Mouse (Mus musculus) heart, adult 2 months (tissue): Measurements from ENCODE around the gene Irf9. TPM values are rescaled to one million over a fixed set of nuclear protein-coding genes. Genes with fewer than 3 reads are reported as not detected.

Experiments used
- DNase-seq, 2 experiments: peaks; one replicate each; pipeline ENCODE4 v3.0.0; 2021
- H3K27ac ChIP-seq: fragments of 200-600 bp; 2 replicates; pipeline ENCODE4 v1.8.1; 2022
- H3K27me3 ChIP-seq: fragments of 200-500 bp; 2 replicates; pipeline ENCODE4 v1.6.1; 2012; ENCODE audit warnings: mild to moderate bottlenecking, low read length, inconsistent platforms, mixed read lengths; ENCODE audit not compliant: control insufficient read depth, insufficient read depth
- H3K36me3 ChIP-seq: fragments of 200-500 bp; 2 replicates; pipeline ENCODE4 v1.6.1; 2012; ENCODE audit warnings: low read length, inconsistent platforms; ENCODE audit not compliant: control insufficient read depth, insufficient read depth
- H3K4me1 ChIP-seq: fragments of 200-500 bp; 2 replicates; pipeline ENCODE4 v1.6.1; 2011; ENCODE audit warnings: low read length; ENCODE audit not compliant: control insufficient read depth, insufficient read depth
- H3K4me3 ChIP-seq: fragments of 200-600 bp; 2 replicates; pipeline ENCODE4 v1.8.1; 2022
- H3K79me2 ChIP-seq: fragments of 200-500 bp; replicated peaks from 2 replicates; pipeline ENCODE4 v1.6.1; 2012; ENCODE audit warnings: mild to moderate bottlenecking, inconsistent platforms, low read length, moderate library complexity, mixed read lengths; ENCODE audit not compliant: control insufficient read depth, insufficient read depth
- H3K9ac ChIP-seq: fragments of 200-500 bp; 2 replicates; pipeline ENCODE4 v1.6.1; 2012; ENCODE audit warnings: low read depth, mild to moderate bottlenecking, control low read depth, inconsistent platforms, low read length, mixed read lengths
- CTCF ChIP-seq: fragments of 200-600 bp; IDR thresholded peaks from 2 replicates; pipeline ENCODE4 v1.8.1; 2022; ENCODE audit warnings: antibody characterized with exemption, mild to moderate bottlenecking, moderate library complexity
- EP300 ChIP-seq: fragments of 200-500 bp; IDR thresholded peaks from 2 replicates; pipeline ENCODE4 v1.6.1; 2011; ENCODE audit warnings: low read depth, low read length, control low read depth; ENCODE audit not compliant: insufficient read depth
- POLR2A ChIP-seq: fragments of 200-500 bp; IDR thresholded peaks from 2 replicates; pipeline ENCODE4 v1.6.1; 2011; ENCODE audit warnings: mild to moderate bottlenecking, low read depth, low read length, control low read depth; ENCODE audit not compliant: insufficient read depth
- WGBS: fragments of 180-500 bp; shearing (Covaris S2); methylation state at CpG from one replicate; pipeline ENCODE4 v1.1.7; 2018; 5-methylcytosine and 5-hydroxymethylcytosine counted together
- intact Hi-C: fragments of 180-260 bp; cut with DNase I; formaldehyde crosslinking; loops from one replicate; pipeline ENCODE4 v1.15.1; 2025
- polyA plus RNA-seq: library from polyadenylated mRNA; depleted of rRNA; stranded (reverse); fragments of >200 nt; gene quantifications from 2 replicates; pipeline ENCODE4 v1.2.3, GENCODE M21; 2012
- total RNA-seq, 2 experiments: library from RNA; stranded (reverse); gene quantifications; 2 replicates each; pipeline ENCODE4 v1.2.3; 2021

The Irf9 gene
- total and polyA plus RNA-seq, 3 experiments: 9.7 to 22.2 (median 9.8) TPM

DNA sequence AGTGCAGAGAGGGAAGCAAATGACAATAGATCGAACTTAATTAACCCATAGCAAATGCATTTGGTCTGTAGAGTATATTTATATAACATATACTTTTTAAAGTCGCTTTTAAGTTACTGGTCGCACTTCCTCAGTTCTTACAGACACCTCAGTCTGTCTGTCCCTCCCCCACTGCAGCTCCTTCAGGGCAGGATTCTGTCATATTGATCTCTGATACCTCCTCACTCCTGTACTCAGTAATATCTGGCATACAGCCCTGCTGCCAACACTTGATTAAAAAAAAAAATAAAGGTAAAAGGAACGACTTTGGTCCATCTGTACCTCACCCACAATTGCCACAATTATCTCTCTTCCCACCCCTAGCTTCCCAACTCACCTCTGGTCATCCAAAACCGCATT, 19.1 kb upstream of the Irf9 start:
- peak overlapping the region; percentile 76 for H3K4me3 ChIP-seq
- no peaks in the 10 kb centered on the region for H3K27me3 ChIP-seq
- peak overlapping the region; percentile 78 for H3K27ac ChIP-seq
- 56% methylated on average over 5 of the region's 5 CpGs for WGBS
- H3K9ac ChIP-seq: peak overlapping the region; percentile 91
- no peaks in the 10 kb centered on the region; the same call in 1 of the 2 replicates for H3K36me3 ChIP-seq
- intact Hi-C loops: no loop called here
- H3K79me2 ChIP-seq: no peaks in the 10 kb centered on the region
- peaks cover 3% of the 10 kb centered on the region for H3K4me1 ChIP-seq
- TF ChIP-seq POLR2A (no peak), CTCF (no peak), EP300 (no peak)
- no peak for DNase-seq

DNA sequence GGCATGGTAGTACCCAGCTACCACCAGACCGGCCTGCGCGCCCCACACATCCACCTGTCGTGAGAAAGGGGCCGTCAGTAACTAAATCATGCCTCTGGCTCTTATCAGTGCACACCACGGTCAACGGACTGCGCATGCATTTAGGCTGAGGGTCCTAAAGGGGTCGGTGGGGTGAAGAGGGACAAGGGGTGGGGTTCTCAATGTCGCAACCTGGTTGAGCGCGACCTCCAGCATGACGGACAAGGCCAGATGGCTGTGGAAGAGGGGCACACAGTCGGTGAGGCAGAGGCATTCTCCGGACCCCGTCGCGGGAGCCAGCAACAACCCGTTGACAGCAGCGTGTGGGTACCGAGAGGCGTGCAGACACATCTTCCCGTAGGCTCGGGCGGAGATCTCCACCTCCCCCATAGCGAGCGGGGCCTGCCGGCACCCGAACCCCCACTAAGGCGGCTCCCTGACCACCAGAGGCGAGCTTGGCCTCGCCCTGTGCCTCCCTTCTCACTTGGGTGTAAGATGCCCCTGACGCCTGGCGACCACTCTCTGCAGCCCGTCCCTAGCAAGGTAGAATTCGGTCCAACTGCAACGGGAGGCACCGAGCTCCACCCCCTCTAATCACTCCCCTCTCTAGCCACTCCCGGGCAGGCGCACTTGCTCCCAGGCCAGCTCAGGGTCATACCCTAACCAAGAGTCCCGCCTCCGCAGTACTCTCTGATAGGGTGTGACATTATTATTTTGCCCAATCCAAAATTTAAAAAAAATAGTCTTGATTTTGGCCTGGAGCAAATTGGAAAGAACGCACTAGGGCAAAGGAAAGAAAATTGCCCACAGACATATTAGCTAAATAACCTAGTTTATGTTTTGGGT, 18.4 kb upstream of the Irf9 start, which contains the start of gene Emc9:
Gene Emc9 (minus strand): TSS at position 601 of the 864 bp plus-strand sequence.
- Histone ChIP-seq H3K4me3 (peak within 1 kb of the TSS; percentile 76), H3K4me1 (peaks cover 3% of the 10 kb centered on the region), H3K9ac (peak within 1 kb of the TSS; percentile 91), H3K27me3 (no peaks in the 10 kb centered on the region), H3K79me2 (no peaks in the 10 kb centered on the region), H3K36me3 (peaks cover 1% of the 10 kb centered on the region; the same call in 1 of the 2 replicates), H3K27ac (peak within 1 kb of the TSS; percentile 78)
- DNase-seq: peak; percentile 85 to 89
- intact Hi-C loops: no loop called here
- WGBS: 6% methylated on average over 43 of the region's 43 CpGs
- TF ChIP-seq EP300 (no peak), POLR2A (peak; percentile 77), CTCF (peak; percentile 7; the same call in 1 of the 2 replicates)

DNA sequence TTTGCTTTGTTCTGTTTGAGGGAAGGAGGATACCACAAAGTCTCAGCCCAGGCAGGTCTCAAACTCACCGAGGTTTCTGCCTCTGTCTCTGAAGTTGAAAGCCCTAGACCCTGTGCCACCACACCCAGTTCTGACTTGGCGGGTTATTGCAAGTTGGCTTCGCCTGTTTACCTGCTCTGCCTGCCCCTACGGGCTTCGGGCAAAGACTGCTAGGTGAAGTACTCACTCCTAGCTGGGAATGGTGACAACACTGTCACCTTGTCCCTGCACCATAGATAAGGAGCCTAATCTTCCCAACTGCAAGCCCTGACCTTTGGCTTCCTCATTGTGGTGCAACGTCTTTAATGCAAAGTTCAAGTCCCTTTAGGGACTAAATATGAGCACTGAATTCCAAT, 17.8 kb upstream of the Irf9 start:
- Histone ChIP-seq H3K27me3 (no peaks in the 10 kb centered on the region), H3K79me2 (no peaks in the 10 kb centered on the region), H3K4me3 (peak overlapping the region; percentile 76), H3K27ac (peak overlapping the region; percentile 78), H3K4me1 (peaks cover 3% of the 10 kb centered on the region), H3K9ac (peak overlapping the region; percentile 22; the same call in 1 of the 2 replicates), H3K36me3 (peaks cover 4% of the 10 kb centered on the region; the same call in 1 of the 2 replicates)
- DNase-seq: peak in 1 of 2 experiments; percentile 34
- no peak for TF ChIP-seq EP300
- TF ChIP-seq POLR2A: no peak
- no peak for TF ChIP-seq CTCF
- intact Hi-C loops: no loop called here
- WGBS: 48% methylated on average over 6 of the region's 6 CpGs

DNA sequence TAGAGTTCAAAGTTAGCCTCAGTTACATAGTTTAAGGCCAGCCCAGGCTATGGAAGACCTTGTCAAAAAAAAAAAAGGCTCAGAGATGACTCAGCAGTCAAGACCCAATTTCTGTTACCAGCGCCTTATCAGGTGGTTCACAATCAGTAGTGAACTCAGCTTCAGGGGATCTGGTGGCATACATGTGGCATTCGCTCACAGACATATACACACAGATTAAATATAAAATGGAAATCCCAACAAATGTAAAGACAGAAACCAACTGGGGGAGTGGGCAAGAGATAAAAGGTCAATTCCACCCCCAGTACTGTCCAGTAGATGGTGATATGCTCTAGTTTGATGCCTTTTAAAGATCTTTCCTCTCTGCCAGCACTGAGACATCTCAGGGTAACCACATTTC, 17.2 kb upstream of the Irf9 start:
- H3K27ac ChIP-seq: no peak overlapping the region; the same call in 1 of the 2 replicates
- no peak for DNase-seq
- H3K4me1 ChIP-seq: peaks cover 3% of the 10 kb centered on the region
- WGBS: 99% methylated on average over 2 of the region's 2 CpGs
- H3K27me3 ChIP-seq: no peaks in the 10 kb centered on the region
- TF ChIP-seq EP300 (no peak), POLR2A (no peak), CTCF (no peak)
- H3K79me2 ChIP-seq: no peaks in the 10 kb centered on the region
- intact Hi-C loops: no loop called here
- peaks cover 4% of the 10 kb centered on the region; the same call in 1 of the 2 replicates for H3K36me3 ChIP-seq
- no peak overlapping the region for H3K4me3 ChIP-seq
- no peak overlapping the region for H3K9ac ChIP-seq

DNA sequence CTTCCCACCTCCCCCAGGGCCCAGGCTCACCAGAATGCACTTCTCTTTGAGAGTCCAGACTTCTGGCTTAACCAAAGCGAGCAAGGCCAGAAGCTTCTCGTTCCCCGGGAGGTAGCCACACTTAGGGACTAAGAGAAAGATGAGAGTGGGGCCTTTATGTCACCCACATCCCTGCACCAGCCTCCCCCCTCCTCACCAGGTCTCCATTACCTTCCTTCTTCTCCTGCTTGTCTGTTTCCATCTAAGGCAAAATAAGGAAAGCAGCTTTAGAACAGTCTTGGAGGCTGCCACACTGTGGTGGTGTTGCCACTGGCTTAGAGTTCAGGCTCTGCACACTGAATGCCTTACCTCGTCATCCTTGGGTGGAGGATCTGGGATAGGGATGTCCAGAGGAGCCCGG, 14.1 kb upstream of the Irf9 start:
- no peak for DNase-seq
- Histone ChIP-seq H3K9ac (no peak overlapping the region), H3K79me2 (0 out of 2 replicates have a peak, but pooled peaks cover 2% of the 10 kb centered on the region), H3K4me1 (peaks cover 10% of the 10 kb centered on the region), H3K27ac (no peak overlapping the region), H3K27me3 (no peaks in the 10 kb centered on the region), H3K36me3 (peaks cover 4% of the 10 kb centered on the region; the same call in 1 of the 2 replicates), H3K4me3 (no peak overlapping the region)
- TF ChIP-seq EP300 (no peak), CTCF (no peak), POLR2A (no peak)
- WGBS: 90% methylated on average over 5 of the region's 5 CpGs
- intact Hi-C loops: no loop called here
